Mouse (Mus musculus) c-Kit-positive CD71-positive TER-119-negative erythroid progenitor cells, embryonic 14.5 days (primary cell): Measurements from ENCODE around the gene Pgap3.

Experiments
- DNase-seq: peaks from one replicate; pipeline ENCODE4 v3.0.0-alpha.2; 2013; ENCODE audit warnings: low read depth

Gene Pgap3

GRCm38 (mm10) chr11:98400161-98400726, at the start of gene Pgap3:
TSS of gene Pgap3 (minus strand) at chr11:98400490.
- DNase-seq: peak; percentile 79

GRCm38 (mm10) chr11:98449419-98449818, 49.1 kb upstream of the Pgap3 start:
- DNase-seq: no peak

DNA sequence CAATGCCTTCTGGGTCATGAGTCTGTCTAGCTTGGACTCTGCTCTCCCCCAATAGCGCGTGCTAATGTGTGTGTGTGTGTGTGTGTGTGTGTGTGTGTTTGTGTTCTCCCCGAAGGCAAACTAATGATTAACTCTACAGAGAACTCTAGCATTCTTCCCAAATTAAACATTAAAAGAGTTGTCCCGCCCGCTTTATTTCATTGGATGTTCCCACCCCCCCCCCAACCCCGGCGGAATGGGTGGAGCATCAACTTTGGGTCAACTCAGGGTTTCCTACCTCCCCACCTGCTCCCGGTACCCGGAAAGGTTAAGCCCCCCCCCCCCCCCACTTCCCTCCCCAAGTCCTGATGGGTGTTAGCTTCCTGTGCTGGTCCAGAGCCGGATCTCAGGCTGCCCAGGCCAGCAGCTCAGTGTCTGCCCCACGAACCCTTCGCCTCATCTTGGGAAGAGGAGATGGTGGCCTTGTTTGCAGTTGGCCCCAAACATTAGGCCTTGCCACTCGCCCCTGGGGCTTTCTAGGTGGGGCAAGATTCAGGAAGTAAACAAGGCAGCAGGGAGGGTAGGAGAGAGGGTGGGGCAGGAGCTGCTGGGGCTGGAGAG, 48.0 kb upstream of the Pgap3 start:
- no peak for DNase-seq

GRCm38 (mm10) chr11:98447475-98447834, 47.2 kb upstream of the Pgap3 start:
- DNase-seq: no peak

DNA sequence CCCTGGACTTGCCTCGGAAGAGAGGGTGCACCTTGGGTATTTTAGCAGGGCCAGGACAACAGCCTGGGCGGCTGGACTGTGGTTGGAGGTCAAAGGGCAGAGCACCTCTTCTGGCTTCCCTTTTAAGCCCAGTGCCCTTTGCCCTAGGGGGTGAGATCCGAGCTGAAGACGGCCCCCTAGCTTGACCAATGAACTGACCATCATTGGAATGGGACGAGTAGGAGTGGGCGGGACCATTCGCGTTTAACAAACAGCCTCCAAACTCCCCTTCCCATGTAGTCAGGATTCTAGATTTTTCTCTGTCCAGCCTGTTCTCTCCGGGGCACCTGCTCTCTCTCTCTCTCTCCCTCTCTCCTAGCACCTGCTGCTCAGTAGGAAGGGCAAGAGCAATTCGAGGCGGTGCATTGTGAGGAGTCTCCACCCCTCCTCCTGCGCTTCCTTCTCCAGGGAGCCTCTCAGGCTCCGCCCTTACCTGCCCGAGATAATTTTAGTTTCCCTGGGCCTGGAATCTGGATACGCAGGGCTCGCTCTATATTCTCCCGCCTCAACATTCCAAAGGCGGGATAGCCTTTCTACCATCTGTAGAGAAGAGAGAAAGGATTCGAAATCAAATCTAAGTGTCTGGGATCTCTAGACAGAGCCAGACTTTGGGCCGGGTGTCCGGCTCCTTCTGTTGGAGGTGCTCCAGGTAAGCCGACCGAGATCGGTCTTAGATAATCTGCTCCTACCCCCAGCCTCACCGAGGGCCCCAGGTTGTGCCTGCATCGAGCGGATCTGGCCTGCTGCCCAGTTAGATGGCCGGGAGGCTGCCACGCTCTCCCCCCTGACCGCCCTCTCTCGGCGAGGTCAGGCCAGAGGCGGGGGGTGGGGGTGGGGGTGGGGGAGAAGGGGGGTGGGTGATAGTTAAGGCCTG, 46.5 kb upstream of the Pgap3 start:
- DNase-seq: no peak

DNA sequence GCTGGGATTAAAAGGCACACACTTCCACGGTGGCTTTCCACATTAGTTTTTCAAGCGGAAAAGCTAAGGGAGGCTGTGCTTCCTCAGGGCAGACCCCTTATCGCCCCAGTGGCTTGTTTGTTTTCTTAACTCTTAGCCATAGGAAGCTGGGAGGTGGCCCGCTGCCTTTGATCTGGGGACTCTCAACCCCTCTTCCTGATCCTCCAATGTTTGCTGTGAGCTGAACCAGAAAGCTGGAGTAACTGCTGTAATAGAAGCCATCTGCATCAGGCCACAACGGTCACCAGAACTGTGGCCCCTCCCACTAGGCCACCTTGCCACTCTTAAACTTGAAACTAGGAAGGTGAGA, 45.9 kb upstream of the Pgap3 start, which contains the start of gene Grb7:
Gene Grb7 (plus strand): TSS at position 182 of the 349 bp plus-strand sequence.
- DNase-seq: no peak

GRCm38 (mm10) chr11:98445679-98446078, 45.4 kb upstream of the Pgap3 start:
- no peak for DNase-seq

- DNase-seq: no peak
Measured at GRCm38 (mm10) chr11:98445238-98445637, 44.9 kb upstream of the Pgap3 start.

GRCm38 (mm10) chr11:98443688-98444087, 43.4 kb upstream of the Pgap3 start:
- no peak for DNase-seq

GRCm38 (mm10) chr11:98438331-98439158, 38.3 kb upstream of the Pgap3 start, which contains the start of gene Mien1:
TSS of gene Mien1 (minus strand) at chr11:98438991.
- peak; percentile 75 for DNase-seq

GRCm38 (mm10) chr11:98437441-98437840, 37.2 kb upstream of the Pgap3 start:
- DNase-seq: no peak

- DNase-seq: no peak
Measured at GRCm38 (mm10) chr11:98435723-98436122, 35.4 kb upstream of the Pgap3 start.

DNA sequence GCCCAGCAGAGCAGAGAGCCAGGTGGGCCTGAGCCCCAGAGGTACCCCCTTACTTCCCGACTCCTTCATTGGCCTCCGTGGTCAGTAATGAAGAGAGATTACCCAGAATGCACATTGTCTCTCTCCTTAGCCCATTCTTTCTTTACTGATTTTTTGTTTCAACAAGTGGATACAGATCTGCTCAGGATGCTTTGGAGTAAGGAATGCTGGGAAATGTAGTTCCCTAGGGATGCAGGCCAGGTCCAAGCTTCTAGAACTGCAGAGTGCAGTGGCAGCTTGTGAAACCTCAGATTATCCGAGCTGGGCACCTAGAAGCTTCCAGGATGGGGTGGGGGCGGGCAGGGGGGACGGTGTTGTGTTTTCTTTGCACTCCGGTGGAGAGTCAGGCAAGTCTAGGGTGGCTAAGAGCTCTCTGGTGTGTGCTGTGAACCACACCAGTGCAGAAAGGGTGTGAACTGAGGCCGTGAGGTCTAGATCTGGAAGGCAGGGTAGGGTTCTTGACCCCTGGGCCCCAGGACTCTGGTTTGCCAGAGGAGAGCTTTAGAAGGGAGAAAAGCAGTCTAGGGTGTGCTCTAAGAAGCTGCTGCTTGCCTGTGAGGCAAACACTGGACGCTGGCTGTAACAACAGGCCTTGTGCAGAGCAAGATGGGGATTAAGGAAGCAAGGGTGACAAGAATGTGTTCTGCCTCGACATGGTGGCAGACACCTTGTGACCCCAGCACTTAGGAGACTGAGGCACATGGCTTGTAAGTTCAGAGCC, 31.6 kb upstream of the Pgap3 start:
- no peak for DNase-seq

GRCm38 (mm10) chr11:98428436-98428835, 28.1 kb upstream of the Pgap3 start:
- no peak for DNase-seq

DNA sequence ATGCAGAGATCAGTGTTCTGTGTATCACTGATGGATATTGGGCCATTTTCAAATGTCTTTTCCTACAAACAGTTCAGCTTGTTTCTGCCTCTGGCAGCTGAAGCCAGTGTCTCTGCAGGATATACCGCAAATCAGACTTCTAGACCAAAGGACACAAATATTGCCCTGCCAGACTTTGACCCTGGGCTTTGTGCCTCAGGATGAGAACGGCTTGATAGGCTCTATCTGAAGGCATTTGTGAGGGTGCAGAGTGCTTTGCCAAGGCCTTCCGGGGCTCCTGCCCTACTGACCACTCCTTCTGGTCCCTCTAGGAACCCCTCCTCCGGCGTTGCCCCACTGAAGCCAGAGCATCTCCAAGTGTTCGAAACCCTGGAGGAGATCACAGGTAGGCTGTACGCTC, 26.3 kb upstream of the Pgap3 start:
- DNase-seq: no peak

GRCm38 (mm10) chr11:98418939-98419547, 18.8 kb upstream of the Pgap3 start:
- no peak for DNase-seq

DNA sequence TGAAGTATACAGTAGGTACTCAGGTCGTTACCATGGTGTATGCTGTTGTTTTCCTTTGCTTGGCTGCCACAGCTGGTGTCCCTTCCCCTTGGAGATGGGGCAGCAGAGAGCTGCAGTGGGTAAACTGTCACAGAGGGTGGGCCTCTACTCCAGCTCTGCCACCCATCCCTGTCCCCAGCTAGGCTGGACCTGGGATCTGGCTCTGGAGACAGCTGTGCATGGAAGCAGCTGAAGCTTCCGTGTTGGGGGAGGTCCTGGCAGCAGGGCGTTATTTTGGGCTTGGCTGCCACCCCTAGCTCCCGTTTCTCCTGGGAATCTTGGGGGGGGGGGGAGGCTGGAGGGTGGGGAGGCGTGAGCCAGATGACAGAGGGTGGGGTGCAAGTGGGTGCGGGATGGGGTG, 18.0 kb upstream of the Pgap3 start:
- DNase-seq: no peak

DNA sequence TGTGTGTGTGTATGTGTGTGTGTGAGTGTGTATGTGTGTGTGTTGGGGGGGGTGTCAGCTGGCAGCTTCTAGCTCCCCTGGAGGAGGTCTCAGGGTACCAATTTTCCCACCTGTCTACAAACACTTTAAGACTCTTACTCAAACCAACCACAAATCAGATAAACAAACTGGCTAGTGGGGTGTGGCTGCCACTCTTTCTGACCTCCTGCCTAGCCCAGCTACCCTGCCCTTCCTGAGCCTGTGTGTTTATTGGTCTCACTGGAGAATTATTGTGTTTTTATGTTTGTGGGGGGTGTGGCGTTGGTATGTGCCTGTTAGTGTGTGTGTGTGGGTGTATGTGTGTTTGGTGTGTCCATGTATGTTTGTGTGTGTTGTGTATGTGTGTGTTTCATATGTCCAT, 16.8 kb upstream of the Pgap3 start:
- no peak for DNase-seq

DNA sequence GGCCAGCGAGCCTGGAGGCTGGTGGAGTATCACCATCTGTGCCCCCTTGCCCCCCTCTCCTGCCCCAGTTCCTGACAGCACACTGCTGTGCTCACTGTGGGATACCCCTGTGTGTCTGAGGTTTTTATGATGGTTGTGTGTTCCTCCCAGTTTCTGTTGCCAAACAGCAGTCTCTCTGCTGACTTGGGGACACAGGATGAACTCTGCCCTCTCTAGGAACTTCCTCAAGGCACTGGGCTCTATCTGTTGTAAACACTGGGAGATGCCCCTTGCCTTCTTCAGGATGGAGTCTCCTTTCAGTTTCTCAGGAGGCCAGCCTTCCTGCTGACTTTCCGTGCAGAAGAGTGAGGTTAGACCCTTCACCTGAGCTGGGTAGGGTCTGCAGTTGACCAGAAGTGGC, 13.9 kb upstream of the Pgap3 start:
- no peak for DNase-seq

DNA sequence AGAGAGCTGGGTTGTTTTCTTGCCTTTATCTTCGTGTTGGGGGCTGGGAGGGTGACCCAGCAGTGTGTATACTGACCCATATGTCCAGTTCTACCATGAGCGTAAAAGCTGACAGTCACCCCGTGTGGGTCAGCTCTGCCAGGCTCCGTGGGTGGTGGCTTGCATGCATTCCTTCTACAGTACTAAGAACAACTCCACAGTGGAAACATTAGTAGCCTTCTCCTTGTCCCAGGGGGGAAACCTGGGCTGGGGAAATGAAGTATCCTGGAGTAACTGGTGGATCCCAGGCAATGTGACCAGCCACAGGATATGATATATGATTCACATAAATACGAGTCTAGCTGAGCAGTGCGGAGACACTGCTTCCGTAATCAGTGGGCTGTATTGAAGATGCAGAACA, 13.4 kb upstream of the Pgap3 start:
- DNase-seq: no peak

DNA sequence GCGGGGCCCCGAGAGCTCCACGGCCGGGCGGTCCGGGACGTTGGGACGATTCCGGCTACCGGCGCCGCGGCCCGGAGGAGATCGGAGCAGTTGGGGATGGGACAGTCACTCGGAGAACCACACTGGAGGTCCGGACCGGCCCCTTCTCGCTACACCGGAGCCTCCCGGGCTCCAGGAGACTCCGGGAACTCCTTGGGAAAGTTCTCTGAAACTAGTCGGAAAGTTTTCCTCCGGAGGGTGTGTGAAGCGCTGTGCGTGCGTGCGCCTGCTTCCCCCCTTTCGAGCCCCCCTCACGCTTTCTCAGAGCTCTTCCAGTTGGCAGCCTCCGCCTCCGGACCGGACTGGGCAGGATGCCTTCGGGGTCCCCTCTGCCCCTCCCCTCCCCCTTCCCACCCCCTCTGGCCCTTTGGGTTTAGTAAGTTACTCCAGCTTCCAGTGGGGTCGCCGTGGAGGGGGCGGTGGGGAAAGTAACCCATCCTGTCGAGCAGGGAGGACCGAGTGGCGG, 12.6 kb upstream of the Pgap3 start:
- no peak for DNase-seq
